Mouse (Mus musculus) E14TG2a.4 (cell line): ENCODE data around the gene Vps13c.

Source experiments
- CTCF ChIP-seq: conservative IDR thresholded peaks from 2 replicates; pipeline ENCODE4 v1.5.1; 2014; ENCODE audit warnings: low read length
- NANOG ChIP-seq: IDR thresholded peaks from 2 replicates; pipeline ENCODE4 v1.6.1; 2014; ENCODE audit warnings: borderline replicate concordance, low read length, mixed read lengths
- POU5F1 ChIP-seq: IDR thresholded peaks from 2 replicates; pipeline ENCODE4 v1.6.1; 2014; ENCODE audit warnings: low read length, borderline replicate concordance

DNA sequence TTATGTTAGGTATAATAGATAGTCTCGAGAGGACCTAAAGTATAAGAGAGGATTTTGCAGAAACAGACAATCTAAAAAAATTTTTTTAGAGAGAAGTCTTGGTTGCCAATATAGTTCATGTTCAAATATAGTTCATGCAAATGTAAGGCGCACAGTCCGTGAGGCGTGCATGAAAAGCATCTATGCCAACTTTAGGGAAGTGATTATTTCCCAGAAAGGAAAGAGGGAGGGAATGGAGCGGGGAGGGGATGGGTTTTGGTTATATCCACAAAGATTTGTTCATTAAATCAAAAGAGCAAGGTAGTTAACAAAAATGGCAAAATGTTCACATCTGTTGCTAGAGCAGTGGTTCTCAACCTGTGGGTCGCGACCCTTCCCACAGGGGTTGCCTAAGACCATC is 166.4 kb downstream of the Vps13c start:
- no peak for TF ChIP-seq CTCF
- no peak for TF ChIP-seq POU5F1
- TF ChIP-seq NANOG: no peak
